Mouse (Mus musculus): ENCODE measurements at regions not wholly inside any gene's neighbourhood (a gene's known extent, or its start where the extent isn't known, plus 50 kb on each side); places are given as distances from the start of the nearest gene placed in this dataset.

- no peak for DNase-seq (ENCODE audit: low read depth, low spot score)
Measured at GRCm38 (mm10) chr3:105375820-105376219, 76.3 kb upstream of the Kcnd3 start.

DNA sequence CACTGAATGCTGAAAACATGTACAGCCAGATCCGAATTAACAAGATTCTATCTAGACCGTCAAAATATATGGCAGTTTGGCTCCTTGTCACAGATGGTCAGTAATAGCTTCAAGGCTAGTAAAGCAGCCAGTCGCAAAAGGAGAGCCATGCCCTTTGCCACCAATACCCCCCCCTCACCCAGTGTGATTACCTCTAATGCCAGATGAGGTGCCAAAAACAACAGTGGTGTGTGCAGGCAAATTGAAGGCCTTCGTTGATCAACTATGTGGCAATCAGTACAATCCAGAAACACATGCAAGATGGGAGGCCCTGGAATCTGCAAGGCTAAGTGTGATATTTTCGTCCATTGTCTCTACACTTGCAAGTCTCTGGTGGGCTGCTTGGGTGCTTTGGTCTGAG, 75.8 kb upstream of the Kcnd3 start:
- no peak for DNase-seq (ENCODE audit: low read depth, low spot score)

DNA sequence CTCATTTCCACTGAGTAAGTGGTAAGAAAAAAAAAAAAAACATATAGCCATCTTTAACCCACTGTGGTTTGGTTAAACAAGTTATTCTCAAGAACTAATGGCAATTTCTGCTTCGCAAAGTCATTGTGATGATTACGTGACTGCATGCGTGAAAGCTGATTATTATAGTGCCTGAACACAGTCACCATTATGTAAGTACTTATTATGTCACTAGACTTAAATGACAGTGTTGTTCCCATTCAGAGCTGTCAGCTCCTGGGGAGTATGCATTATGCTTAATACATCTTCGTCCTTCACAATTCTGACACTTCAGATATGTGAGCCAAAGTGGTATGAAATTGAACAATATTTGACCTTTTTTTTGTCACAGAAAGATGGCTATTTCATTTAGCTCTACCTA, 71.3 kb upstream of the Kcnd3 start:
- DNase-seq (ENCODE audit: low read depth, low spot score), result no peak

- no peak for DNase-seq (ENCODE audit: low read depth, low spot score)
Measured at GRCm38 (mm10) chr3:105392611-105393514, 59.3 kb upstream of the Kcnd3 start.

Data from mesoderm, embryonic 11.5 days (tissue).